Mouse (Mus musculus) intestine, embryonic 16.5 days (tissue): ENCODE data around the gene Tnip1. TPM values are rescaled to one million over a fixed set of nuclear protein-coding genes. Genes with fewer than 3 reads are reported as not detected.
"Not testable (repeated sequence)": the region's sequence is repeated elsewhere in the genome, so short reads cannot be mapped to it uniquely, and the experiment has no call there.

Experiments used
- ATAC-seq: fragments of 200-750 bp; cut with Nextera tagmentation; 2 replicates; pipeline ENCODE4 v1.8.0; 2017; ENCODE audit warnings: moderate TSS enrichment, moderate library complexity
- H3K27ac ChIP-seq: fragments of 300-500 bp; sonication (generic); 2 replicates; pipeline ENCODE4 v1.5.1; 2014; ENCODE audit warnings: mild to moderate bottlenecking, low read length
- H3K27me3 ChIP-seq: fragments of 300-500 bp; sonication (generic); replicated peaks from 2 replicates; pipeline ENCODE4 v1.6.1; 2014; ENCODE audit warnings: low read length, control low read depth, mixed read lengths; ENCODE audit not compliant: control insufficient read depth, insufficient read depth
- H3K36me3 ChIP-seq: fragments of 300-500 bp; sonication (generic); 2 replicates; pipeline ENCODE4 v1.6.1; 2014; ENCODE audit warnings: low read length, control low read depth; ENCODE audit not compliant: control insufficient read depth, insufficient read depth
- H3K4me1 ChIP-seq: fragments of 300-500 bp; sonication (generic); 2 replicates; pipeline ENCODE4 v1.6.1; 2014; ENCODE audit warnings: low read length, control low read depth, mixed read lengths; ENCODE audit not compliant: control insufficient read depth, insufficient read depth
- H3K4me2 ChIP-seq: fragments of 300-500 bp; sonication (generic); 2 replicates; pipeline ENCODE4 v1.6.1; 2014; ENCODE audit warnings: low read depth, low read length, control low read depth
- H3K4me3 ChIP-seq: fragments of 300-500 bp; sonication (generic); 2 replicates; pipeline ENCODE4 v1.5.1; 2014; ENCODE audit warnings: mild to moderate bottlenecking, low read length
- H3K9ac ChIP-seq: fragments of 300-500 bp; sonication (generic); 2 replicates; pipeline ENCODE4 v1.6.1; 2014; ENCODE audit warnings: low read depth, low read length
- H3K9me3 ChIP-seq: fragments of 300-500 bp; sonication (generic); 2 replicates; pipeline ENCODE4 v1.6.1; 2016; ENCODE audit warnings: low read length, control low read depth; ENCODE audit not compliant: control insufficient read depth
- WGBS: fragments of 180-500 bp; shearing (Covaris S2); extraction: QIAGEN DNeasy Blood & Tissue Kit; methylation state at CpG from one replicate; pipeline ENCODE4 v1.1.7; 2014; 5-methylcytosine and 5-hydroxymethylcytosine counted together
- polyA plus RNA-seq: library from polyadenylated mRNA; unstranded; fragments of >200 nt; fragmentation: Nextera tagmentation; extraction: Ambion mirVana; gene quantifications from 2 replicates; pipeline ENCODE4 v1.2.1, GENCODE M21; 2015

The Tnip1 gene
- polyA plus RNA-seq, 1 experiment from 2014 or later = 27.2 TPM

- Histone ChIP-seq H3K4me3 (peak within 1 kb of the TSS; percentile 66), H3K9ac (peak within 1 kb of the TSS; percentile 74), H3K27ac (peak within 1 kb of the TSS; percentile 67), H3K4me2 (peak within 1 kb of the TSS; percentile 89), H3K4me1 (peaks cover 33% of the 10 kb centered on the region), H3K36me3 (no peaks in the 10 kb centered on the region), H3K9me3 (no peaks in the 10 kb centered on the region), H3K27me3 (no peaks in the 10 kb centered on the region)
- ATAC-seq = peak; percentile 86
- 13% methylated on average over 43 of the region's 45 CpGs for whole genome bisulfite sequencing
Observed at GRCm38 (mm10) chr11:54902333-54903323, 60.1 kb downstream of the Tnip1 start, which contains the start of gene Gpx3. Gene Gpx3 (plus strand): TSS chr11:54902453.

- no peaks in the 10 kb centered on the region for H3K27me3 ChIP-seq
- no peak for ATAC-seq
Observed at GRCm38 (mm10) chr11:54899657-54900056, 63.1 kb downstream of the Tnip1 start.

GRCm38 (mm10) chr11:54897470-54897869 is 65.2 kb downstream of the Tnip1 start:
- ATAC-seq = peak; percentile 61

More at GRCm38 (mm10) chr11:54899657-54900056, 63.1 kb downstream of the Tnip1 start:
- Histone ChIP-seq H3K9me3 (no peaks in the 10 kb centered on the region), H3K36me3 (no peaks in the 10 kb centered on the region), H3K27ac (no peak overlapping the region), H3K9ac (no peak overlapping the region), H3K4me3 (no peak overlapping the region), H3K4me1 (peaks cover 20% of the 10 kb centered on the region), H3K4me2 (no peak overlapping the region)
- 67% methylated on average over 4 of the region's 4 CpGs for WGBS

GRCm38 (mm10) chr11:54896646-54897045 is 66.1 kb downstream of the Tnip1 start:
- not testable (repeated sequence) for H3K4me2 ChIP-seq, H3K4me1 ChIP-seq, H3K27ac ChIP-seq, H3K9me3 ChIP-seq, H3K27me3 ChIP-seq, H3K36me3 ChIP-seq, H3K4me3 ChIP-seq, ATAC-seq, H3K9ac ChIP-seq
- WGBS = 84% methylated on average over 3 of the region's 3 CpGs

More at GRCm38 (mm10) chr11:54897470-54897869, 65.2 kb downstream of the Tnip1 start:
- Histone ChIP-seq H3K9me3 (no peaks in the 10 kb centered on the region), H3K36me3 (no peaks in the 10 kb centered on the region), H3K27me3 (no peaks in the 10 kb centered on the region), H3K4me1 (peaks cover 3% of the 10 kb centered on the region; the same call in 1 of the 2 replicates), H3K27ac (peak overlapping the region; percentile 45; the same call in 1 of the 2 replicates), H3K9ac (no peak overlapping the region), H3K4me3 (no peak overlapping the region), H3K4me2 (no peak overlapping the region)
- WGBS = 48% methylated on average over 5 of the region's 5 CpGs

- Histone ChIP-seq H3K36me3 (no peaks in the 10 kb centered on the region), H3K9ac (no peak overlapping the region), H3K4me2 (no peak overlapping the region), H3K9me3 (no peaks in the 10 kb centered on the region), H3K27me3 (no peaks in the 10 kb centered on the region), H3K4me3 (no peak overlapping the region), H3K27ac (no peak overlapping the region; the same call in 1 of the 2 replicates), H3K4me1 (peaks cover 6% of the 10 kb centered on the region; the same call in 1 of the 2 replicates)
- ATAC-seq = peak; percentile 64
- WGBS = 45% methylated on average over 9 of the region's 9 CpGs
Observed at GRCm38 (mm10) chr11:54894589-54894988, 68.1 kb downstream of the Tnip1 start.

- Histone ChIP-seq H3K27me3 (no peaks in the 10 kb centered on the region), H3K9me3 (no peaks in the 10 kb centered on the region), H3K4me2 (no peak overlapping the region), H3K4me3 (no peak overlapping the region), H3K36me3 (no peaks in the 10 kb centered on the region), H3K9ac (no peak overlapping the region), H3K27ac (no peak overlapping the region), H3K4me1 (peaks cover 6% of the 10 kb centered on the region; the same call in 1 of the 2 replicates)
- 43% methylated on average over 7 of the region's 7 CpGs for WGBS
- ATAC-seq = 0 out of 2 replicates have a peak, but pooled peaks have one; percentile 45
Observed at GRCm38 (mm10) chr11:54892091-54892490, 70.6 kb downstream of the Tnip1 start.

- Histone ChIP-seq H3K27me3 (no peaks in the 10 kb centered on the region), H3K9ac (no peak overlapping the region)
- 87% methylated on average over 5 of the region's 5 CpGs for WGBS
Observed at GRCm38 (mm10) chr11:54891341-54891740, 71.4 kb downstream of the Tnip1 start.

GRCm38 (mm10) chr11:54887927-54888326 is 74.8 kb downstream of the Tnip1 start:
- WGBS = 68% methylated on average over 6 of the region's 6 CpGs
- H3K4me3 ChIP-seq = no peak overlapping the region
- no peak for ATAC-seq

More at GRCm38 (mm10) chr11:54891341-54891740, 71.4 kb downstream of the Tnip1 start:
- Histone ChIP-seq H3K4me2 (no peak overlapping the region), H3K9me3 (no peaks in the 10 kb centered on the region), H3K27ac (no peak overlapping the region), H3K36me3 (no peaks in the 10 kb centered on the region), H3K4me3 (no peak overlapping the region), H3K4me1 (peaks cover 6% of the 10 kb centered on the region; the same call in 1 of the 2 replicates)
- no peak for ATAC-seq

GRCm38 (mm10) chr11:54885406-54885805 is 77.3 kb downstream of the Tnip1 start:
- H3K36me3 ChIP-seq = no peaks in the 10 kb centered on the region
- no peak overlapping the region for H3K9ac ChIP-seq
- H3K4me1 ChIP-seq = peaks cover 18% of the 10 kb centered on the region
- H3K4me3 ChIP-seq = no peak overlapping the region
- H3K27ac ChIP-seq = peak overlapping the region; percentile 46; the same call in 1 of the 2 replicates
- no peaks in the 10 kb centered on the region for H3K27me3 ChIP-seq
- no peaks in the 10 kb centered on the region for H3K9me3 ChIP-seq
- 79% methylated on average over 2 of the region's 2 CpGs for WGBS
- no peak overlapping the region for H3K4me2 ChIP-seq
- no peak for ATAC-seq

More at GRCm38 (mm10) chr11:54887927-54888326, 74.8 kb downstream of the Tnip1 start:
- H3K27ac ChIP-seq = no peak overlapping the region
- no peak overlapping the region for H3K9ac ChIP-seq
- H3K4me1 ChIP-seq = peaks cover 13% of the 10 kb centered on the region
- no peaks in the 10 kb centered on the region for H3K9me3 ChIP-seq
- H3K4me2 ChIP-seq = no peak overlapping the region
- no peaks in the 10 kb centered on the region for H3K36me3 ChIP-seq
- H3K27me3 ChIP-seq = no peaks in the 10 kb centered on the region
